Mouse (Mus musculus) cerebral cortex, adult 2 months (tissue): ENCODE measurements around the gene Vmn1r38.

Experiments used
- WGBS: fragments of 180-500 bp; shearing (Covaris S2); methylation state at CpG from one replicate; pipeline ENCODE4 v1.1.7; 2018; 5-methylcytosine and 5-hydroxymethylcytosine counted together

Vmn1r38 gene

GRCm38 (mm10) chr6:66782527-66782926 lies at the start of gene Vmn1r38:
Vmn1r38 (minus strand) TSS chr6:66782627.

GRCm38 (mm10) chr6:66810509-66810908 lies 28.1 kb upstream of the Vmn1r38 start, which contains the start of gene Vmn1r39:
Vmn1r39 (minus strand) TSS chr6:66810609.
- 93% methylated on average over 2 of the region's 2 CpGs for WGBS

- WGBS = 81% methylated on average over 1 of the region's 1 CpGs
These were observed 23.9 kb upstream of the Vmn1r38 start for GRCm38 (mm10) chr6:66806311-66806710.

- 93% methylated on average over 3 of the region's 3 CpGs for WGBS
These were observed 23.3 kb upstream of the Vmn1r38 start for GRCm38 (mm10) chr6:66805713-66806112.

GRCm38 (mm10) chr6:66729082-66729481 lies 53.3 kb downstream of the Vmn1r38 start, which contains the start of gene Vmn1r37:
Vmn1r37 (plus strand) TSS chr6:66729382.

